Mouse (Mus musculus) fibroblast of lung, adult 2 months (primary cell): ENCODE data around the gene Olfr143.

ENCODE experiments used
- DNase-seq: peaks from one replicate; pipeline ENCODE4 v3.0.0-alpha.2; 2011; ENCODE audit warnings: low read depth

The Olfr143 gene

DNA sequence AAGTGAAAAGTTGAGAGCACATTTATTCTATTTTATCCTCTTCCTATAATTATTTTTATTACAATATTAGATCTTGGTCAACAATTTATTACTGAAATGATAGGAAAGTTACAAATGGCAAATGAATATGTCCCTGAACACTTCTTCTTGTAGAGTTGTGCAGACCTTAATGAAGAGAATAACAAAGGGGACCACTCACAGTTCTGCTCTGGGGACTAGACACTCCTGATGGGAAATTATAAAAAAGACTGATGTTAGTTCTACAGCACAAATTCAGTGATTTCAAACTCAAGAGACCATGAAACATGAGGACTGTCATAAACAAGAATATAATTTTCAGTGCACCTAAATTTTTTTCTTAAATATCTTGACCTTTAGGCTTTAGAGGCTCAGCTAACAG is at the start of gene Olfr143:
Olfr143 (plus strand) TSS at position 301 of the 400 bp plus-strand sequence.
- DNase-seq, result no peak

DNA sequence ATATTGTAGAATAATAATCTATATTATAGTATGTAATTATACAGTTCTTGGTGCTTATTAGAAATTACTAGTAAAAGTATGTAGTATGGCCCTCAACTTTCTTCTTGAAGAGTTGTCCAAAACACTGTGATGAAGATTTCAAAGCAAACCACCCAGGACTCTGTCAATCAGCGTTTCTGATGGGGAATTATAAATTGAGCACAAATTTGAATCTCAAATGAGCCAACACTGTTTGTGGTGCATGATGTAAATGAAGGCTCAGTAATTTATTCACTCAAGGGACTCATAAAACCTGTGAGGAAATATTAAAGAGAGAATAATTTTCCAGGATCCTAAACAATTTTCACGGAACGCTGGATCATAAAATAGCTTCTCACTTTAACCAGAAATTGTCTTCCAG is 44.5 kb upstream of the Olfr143 start, which contains the start of gene Olfr893:
Olfr893 (plus strand) TSS at position 301 of the 400 bp plus-strand sequence.
- DNase-seq, result no peak

DNA sequence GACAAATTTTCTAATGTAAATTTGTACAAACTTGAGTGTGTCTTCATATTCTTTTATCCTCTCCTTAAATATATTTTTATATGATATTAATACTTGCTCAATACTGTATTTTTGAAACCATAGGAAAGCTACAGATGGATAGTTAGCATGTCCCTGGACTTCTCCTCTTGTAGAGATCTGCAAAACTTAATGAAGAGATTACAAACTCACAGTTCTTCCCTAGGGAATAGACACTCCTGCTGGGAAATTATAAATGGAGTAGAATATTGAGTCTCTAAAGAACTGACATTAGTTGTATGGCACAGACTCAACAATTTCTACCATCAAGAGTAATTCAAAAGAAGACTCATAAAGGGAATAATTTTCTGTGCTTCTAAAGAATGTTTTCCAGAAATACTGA is 34.8 kb upstream of the Olfr143 start, which contains the start of gene Olfr894:
Olfr894 (plus strand) TSS at position 301 of the 400 bp plus-strand sequence.
- no peak for DNase-seq

DNA sequence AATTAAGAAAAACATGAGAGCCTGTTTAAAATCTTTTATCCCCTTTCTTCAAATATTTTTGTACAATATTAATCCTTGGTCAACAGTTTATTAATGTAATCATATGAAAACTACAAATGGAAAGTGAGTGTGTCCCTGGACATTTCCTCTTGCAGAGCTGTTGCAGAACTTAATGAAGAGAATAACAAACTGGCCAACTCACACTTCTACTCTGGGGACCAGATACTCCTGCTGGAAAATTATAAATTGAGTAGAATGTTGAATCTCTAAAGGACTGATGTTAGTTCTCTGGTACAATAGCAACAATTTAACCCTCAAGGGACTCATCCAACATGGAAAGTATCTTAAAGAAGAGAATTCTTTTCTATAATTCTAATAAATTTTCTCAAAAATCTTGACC is 15.0 kb downstream of the Olfr143 start, which contains the start of gene Olfr895:
Olfr895 (plus strand) TSS at position 301 of the 400 bp plus-strand sequence.
- DNase-seq, result no peak

DNA sequence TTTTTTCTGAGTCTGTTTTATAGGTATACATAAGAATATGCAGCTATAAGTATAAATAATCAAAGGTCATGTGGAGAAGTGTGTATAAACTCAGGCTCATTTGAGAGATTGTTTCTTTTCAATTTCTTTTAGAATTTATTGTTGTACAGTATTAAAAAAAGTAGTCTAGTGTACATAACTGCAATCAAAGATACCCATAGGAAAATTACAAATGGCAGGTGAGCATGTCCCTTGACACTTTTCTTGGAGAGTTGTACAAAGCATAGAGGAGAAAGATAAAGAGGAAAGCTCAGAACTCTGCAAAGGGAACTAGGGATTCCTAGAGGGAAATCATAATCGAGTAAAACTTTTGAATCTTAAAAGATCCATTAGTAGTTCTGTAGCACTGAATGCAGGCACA is 38.2 kb downstream of the Olfr143 start, which contains the start of gene Olfr896-ps1:
Olfr896-ps1 (plus strand) TSS at position 301 of the 400 bp plus-strand sequence.
- DNase-seq, result no peak
